Mouse (Mus musculus): ENCODE measurements at regions not wholly inside any gene's neighbourhood (a gene's known extent, or its start where the extent isn't known, plus 50 kb on each side); places are given as distances from the start of the nearest gene placed in this dataset.
"Not testable (repeated sequence)": the region's sequence is repeated elsewhere in the genome, so short reads cannot be mapped to it uniquely, and the experiment has no call there.

- TF ChIP-seq CTCF, EP300 (IDR thresholded peaks at IDR 0.05; ENCODE audit: low read depth): not testable (repeated sequence)
Observed at GRCm38 (mm10) chr14:86294606-86295005, 846.4 kb downstream of the Diaph3 start.
